Mouse (Mus musculus): ENCODE results near the gene Lgals9.
"Not testable (repeated sequence)": the region's sequence is repeated elsewhere in the genome, so short reads cannot be mapped to it uniquely, and the experiment has no call there.

The Lgals9 gene

DNA sequence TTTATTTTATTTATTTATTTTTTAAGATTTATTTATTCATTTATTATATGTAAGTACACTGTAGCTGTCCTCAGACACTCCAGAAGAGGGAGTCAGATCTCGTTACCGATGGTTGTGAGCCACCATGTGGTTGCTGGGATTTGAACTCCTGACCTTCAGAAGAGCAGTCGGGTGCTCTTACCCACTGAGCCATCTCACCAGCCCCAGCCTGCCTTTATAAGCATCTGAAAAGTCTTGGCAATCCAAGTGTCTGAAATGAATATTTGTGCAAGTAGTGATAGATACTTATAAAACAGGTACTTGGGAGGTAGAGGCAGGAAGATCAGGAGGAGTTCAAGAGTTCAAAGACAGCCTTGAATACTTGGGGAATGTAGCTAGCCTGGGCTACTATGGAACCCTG, 22.6 kb upstream of the Lgals9 start:
- not testable (repeated sequence) for DNase-seq (ENCODE audit: low spot score)

DNA sequence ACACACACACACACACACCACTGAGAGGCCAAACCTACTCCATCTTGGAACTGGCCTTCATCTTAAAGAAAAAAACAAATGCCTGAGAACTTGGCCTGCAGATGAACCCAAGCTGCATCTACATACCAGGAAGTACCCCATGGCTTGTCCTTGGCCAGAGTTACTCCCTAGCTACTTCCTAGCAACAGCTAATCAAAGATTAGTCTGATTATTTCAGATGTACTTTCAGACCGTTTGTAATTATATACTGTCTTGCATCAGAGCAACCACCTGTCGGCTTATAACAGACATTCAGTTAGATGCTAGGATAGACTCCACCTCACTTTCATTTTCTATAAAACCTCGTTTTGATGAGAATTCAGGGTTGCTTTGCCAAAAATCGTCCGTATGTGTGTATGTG, 21.7 kb upstream of the Lgals9 start:
- no peak for DNase-seq (ENCODE audit: low spot score)

DNA sequence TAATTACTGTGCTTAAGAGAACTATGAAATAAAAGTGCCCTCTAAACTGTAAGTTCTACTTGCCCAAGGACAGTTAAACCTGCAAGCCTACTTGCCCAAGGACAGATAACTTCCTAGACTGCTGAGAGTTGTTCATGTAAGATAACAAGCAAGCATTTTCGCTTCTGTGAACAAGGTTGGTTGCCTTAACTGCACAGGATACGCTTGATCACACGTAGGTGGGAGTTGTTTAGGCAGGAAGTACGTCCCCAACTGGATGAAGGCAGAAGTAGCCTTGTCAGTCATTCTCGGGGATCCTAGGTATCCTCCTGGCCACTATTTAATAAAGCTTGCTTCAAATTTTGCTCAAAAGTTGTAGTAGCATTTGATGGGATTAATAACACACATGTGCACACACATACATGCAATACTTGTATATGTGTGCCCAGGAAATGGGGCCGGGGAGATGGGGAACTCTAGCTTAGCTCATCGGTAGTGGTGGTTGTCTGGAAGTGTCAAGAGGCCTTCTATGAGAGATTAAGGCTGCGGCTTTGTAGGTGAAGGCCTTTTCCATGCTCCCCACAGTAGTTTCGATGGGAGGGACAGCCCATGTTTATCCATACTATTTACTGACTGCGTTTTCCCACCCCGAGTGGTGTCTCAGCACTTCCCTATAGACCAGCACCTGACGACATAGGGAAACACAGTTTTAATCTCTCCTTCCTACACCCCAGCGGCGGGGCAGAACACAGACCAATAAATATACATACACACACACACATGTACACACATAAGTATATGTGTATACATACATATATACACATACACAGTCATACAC, 21.0 kb upstream of the Lgals9 start:
- no peak for DNase-seq (ENCODE audit: low spot score)

- DNase-seq (ENCODE audit: low spot score) = no peak
Measured at GRCm38 (mm10) chr11:79003769-79004638, 19.3 kb upstream of the Lgals9 start.

- DNase-seq (ENCODE audit: low spot score) = peak; percentile 39
Measured at GRCm38 (mm10) chr11:79003053-79003768, 18.5 kb upstream of the Lgals9 start.

- DNase-seq (ENCODE audit: low spot score) = no peak
Measured at GRCm38 (mm10) chr11:79002551-79002951, 17.8 kb upstream of the Lgals9 start.

- DNase-seq (ENCODE audit: low spot score) = no peak
Measured at GRCm38 (mm10) chr11:79001871-79002270, 17.1 kb upstream of the Lgals9 start.

DNA sequence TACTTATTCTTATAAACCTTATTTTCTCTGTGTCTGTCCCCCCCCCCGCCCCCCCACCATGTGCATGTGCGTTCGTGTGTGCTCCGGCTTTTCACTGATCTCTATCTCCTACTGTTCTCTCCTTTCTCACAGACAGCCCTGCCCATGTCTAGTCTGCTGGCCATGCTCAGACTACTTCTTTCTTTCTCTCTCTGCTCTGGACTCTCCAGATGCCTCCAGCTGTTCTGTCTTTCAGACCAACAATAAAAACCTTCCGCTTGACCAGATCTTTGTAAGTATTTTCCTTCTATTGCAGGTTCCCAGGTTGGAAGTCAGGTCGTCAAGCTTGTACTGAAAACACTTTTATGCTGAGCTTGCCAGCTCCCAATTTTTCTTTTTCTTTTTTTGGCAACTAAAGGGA, 14.4 kb upstream of the Lgals9 start:
- DNase-seq (ENCODE audit: low spot score) = no peak

DNA sequence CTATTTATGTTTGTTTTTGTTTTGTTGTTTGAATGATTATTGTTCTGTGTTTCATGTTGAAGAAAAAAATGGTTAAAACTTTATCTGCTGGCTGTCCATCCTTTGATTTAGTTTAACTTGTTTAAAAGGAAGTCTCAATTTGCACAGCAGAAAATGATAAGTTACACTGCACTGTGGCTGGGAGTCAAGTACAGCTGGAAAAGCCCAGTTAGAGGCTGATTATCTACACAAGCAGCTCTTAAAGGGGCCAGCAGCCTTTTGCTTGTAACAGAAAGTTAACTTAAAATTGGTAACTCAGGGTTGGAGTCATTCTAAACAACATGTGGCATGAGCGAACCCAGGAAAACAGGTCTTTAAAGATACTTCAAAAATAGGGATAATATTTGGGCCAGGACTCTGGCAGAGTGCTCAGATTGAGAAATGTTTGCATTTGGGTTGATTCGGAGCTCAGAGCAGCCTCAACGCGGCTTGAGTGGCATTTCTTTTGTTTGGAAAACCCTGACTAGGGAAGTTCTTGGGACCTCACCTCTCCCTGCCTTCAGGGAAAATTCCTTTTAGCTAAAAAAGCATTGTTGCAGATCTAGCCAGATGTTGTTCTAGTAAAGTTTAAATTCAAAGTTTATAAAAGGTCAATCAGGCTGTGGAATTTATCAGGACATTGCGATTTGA, 6.3 kb upstream of the Lgals9 start:
- DNase-seq (ENCODE audit: low spot score) = not testable (repeated sequence)

GRCm38 (mm10) chr11:78990096-78990495, 5.3 kb upstream of the Lgals9 start:
- no peak for DNase-seq (ENCODE audit: low spot score)

DNA sequence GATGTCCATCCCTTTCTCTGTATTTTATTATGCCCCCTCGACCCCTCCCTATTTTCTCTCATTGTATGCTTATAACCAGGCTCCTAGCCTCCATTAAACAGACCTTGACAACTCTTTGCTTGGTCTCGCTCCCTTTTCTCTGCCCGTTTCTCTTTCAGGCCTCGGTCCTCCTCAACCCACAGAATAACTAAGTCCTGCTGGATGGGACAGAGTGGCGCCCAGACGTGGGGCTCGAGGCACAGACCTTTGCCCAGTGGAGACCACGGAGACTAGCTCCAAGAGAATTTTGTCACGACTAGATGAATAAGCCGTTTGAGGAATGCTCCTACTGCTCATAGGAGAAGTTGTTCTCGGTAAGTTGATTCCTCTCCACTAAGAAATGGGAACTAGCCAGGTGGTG, 4.5 kb upstream of the Lgals9 start:
- not testable (repeated sequence) for DNase-seq (ENCODE audit: low spot score)

- no peak for DNase-seq (ENCODE audit: low spot score)
Measured at GRCm38 (mm10) chr11:78986311-78987002, 1.7 kb upstream of the Lgals9 start.

DNA sequence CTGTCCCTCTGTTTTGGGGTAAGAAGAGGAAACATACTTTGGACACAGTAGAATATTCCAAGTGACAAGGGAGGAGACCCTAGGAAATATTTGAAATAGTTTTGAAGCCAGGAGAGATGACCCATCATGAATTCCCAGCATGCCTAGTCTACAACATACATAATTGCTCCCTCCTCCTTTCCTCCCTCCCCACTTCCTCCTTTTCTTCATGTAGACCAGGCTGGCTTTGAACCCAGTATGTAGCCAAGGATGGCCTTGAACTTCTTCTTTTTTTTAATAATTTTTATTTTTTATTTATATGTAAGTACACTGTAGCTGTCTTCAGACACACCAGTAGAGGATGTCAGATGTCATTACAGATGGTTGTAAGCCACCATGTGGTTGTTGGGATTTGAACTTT, 759 bp upstream of the Lgals9 start:
- DNase-seq (ENCODE audit: low spot score) = no peak

DNA sequence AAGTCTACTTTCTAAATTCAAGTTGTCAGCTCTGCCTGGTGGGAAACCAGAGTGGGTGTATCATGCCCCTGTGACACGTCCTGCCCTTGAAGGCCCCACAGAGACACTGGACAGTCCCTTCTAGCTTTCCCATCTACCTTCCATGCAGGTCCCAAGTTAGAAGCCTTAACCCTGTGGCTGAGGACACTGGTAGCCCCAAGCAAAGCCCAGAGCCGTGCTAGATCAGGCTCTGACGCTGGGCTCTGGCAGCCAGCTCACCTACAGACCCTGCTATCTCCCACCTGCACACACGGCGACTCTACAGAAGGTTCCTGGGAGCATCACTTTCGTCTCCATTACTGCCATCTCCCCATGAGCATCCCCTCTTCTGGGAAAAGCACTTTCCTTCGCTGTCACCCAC, 1.2 kb downstream of the Lgals9 start:
- DNase-seq (ENCODE audit: low spot score) = no peak

GRCm38 (mm10) chr11:78982513-78983291, 2.0 kb downstream of the Lgals9 start:
- DNase-seq (ENCODE audit: low spot score) = no peak

- DNase-seq (ENCODE audit: low spot score) = no peak
Measured at GRCm38 (mm10) chr11:78982042-78982441, 2.7 kb downstream of the Lgals9 start.

DNA sequence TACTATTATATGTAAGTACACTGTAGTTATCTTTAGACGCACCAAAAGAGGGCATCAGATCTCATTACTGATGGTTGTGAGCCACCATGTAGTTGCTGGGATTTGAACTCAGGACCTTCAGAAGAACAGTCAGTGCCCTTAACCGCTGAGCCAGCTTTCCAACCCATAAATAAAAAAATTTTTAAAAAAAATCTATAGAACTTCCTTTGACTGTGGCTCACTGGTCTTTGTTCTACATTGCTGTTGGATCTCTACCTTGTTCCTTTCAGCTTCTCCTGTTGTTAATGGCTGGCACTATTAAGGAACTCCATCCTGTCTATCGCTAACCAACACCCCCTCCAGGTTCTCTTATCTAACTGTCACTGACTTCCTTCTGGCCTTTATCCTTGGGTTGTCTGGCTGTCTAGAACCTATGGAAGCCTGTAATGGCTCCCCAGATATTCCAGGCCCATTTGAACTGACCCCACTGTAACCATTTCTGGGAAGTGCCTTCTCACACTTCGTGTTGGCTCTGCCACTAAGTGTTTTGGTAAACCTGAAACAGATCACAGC, 4.6 kb downstream of the Lgals9 start:
- DNase-seq (ENCODE audit: low spot score) = no peak

GRCm38 (mm10) chr11:78978176-78979019, 6.3 kb downstream of the Lgals9 start:
- no peak for DNase-seq (ENCODE audit: low spot score)
